10 mouse cellular contexts compared by ENCODE assay signal in the genomic region with DNA sequence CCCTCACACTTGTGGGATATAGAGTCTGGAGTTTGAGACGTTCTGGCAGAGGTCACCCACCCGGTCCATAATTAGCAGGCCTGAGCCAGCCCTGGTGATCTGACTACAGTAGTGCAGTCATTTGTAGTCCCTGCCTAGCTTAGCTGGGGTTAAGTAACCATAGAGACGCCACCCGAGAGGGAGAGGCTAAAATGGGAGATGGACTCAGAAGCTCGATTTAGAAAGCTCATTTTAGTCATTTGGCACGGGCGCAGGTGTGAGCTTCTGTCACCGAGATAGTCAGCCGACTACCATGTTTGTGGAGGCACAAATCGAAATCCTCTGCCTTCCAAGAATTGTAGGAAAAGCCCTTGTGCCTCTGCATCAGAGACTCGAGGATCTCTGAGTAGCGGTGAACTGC. TPM values are rescaled to one million over a fixed set of nuclear protein-coding genes. Genes with fewer than 3 reads are reported as not detected.
DNase-seq lines count a peak whose midpoint lies in the region; ATAC-seq and TF ChIP-seq lines count a peak whose summit lies in the region.
"Had no signal": no experiment of that assay in that cellular context is flagged by ENCODE, and none has a peak within 500 bp of the region (broad histone marks: within the 10 kb centered on the region; RNA-seq: fewer than 3 reads in every experiment).

No protein-coding gene starts in this region.

- no peak overlapping the region for H3K4me3 ChIP-seq in midbrain, embryonic 10.5 days
- no peak overlapping the region for H3K4me3 ChIP-seq in midbrain, embryonic 13.5 days (replicated peaks)
- H3K4me3 ChIP-seq in midbrain, embryonic 14.5 days (replicated peaks; ENCODE audit: low read depth, low read length), result no peak overlapping the region
- H3K4me3 ChIP-seq in midbrain, postnatal 0 days (ENCODE audit: low read depth, low read length), result no peak overlapping the region
- H3K4me3 ChIP-seq: liver, embryonic 15.5 days had no signal

- 0 out of 2 replicates have a peak overlapping the region, but pooled peaks have one; percentile 4 for H3K27ac ChIP-seq in midbrain, embryonic 10.5 days (replicated peaks)
- H3K27ac ChIP-seq in midbrain, embryonic 13.5 days, result no peak overlapping the region
- H3K27ac ChIP-seq in midbrain, embryonic 14.5 days (replicated peaks; ENCODE audit: low read depth, low read length), result no peak overlapping the region
- no peak overlapping the region for H3K27ac ChIP-seq in midbrain, postnatal 0 days (ENCODE audit: low read depth, low read length)
- H3K27ac ChIP-seq: liver, embryonic 15.5 days had no signal

- no peak overlapping the region for H3K4me2 ChIP-seq in midbrain, embryonic 13.5 days (replicated peaks)
- H3K4me2 ChIP-seq in midbrain, embryonic 14.5 days (ENCODE audit: low read length), result no peak overlapping the region
- H3K4me2 ChIP-seq in midbrain, postnatal 0 days (ENCODE audit: low read depth, low read length, poor library complexity, severe bottlenecking), result no peak overlapping the region
- H3K4me2 ChIP-seq: liver, embryonic 15.5 days had no signal

- WGBS in midbrain, embryonic 10.5 days, result 83% methylated on average over 12 of the region's 12 CpGs
- WGBS in midbrain, embryonic 13.5 days, result 79% methylated on average over 12 of the region's 12 CpGs
- 76% methylated on average over 12 of the region's 12 CpGs for WGBS in midbrain, embryonic 14.5 days
- WGBS in midbrain, postnatal 0 days, result 74% methylated on average over 12 of the region's 12 CpGs

- intact Hi-C loops in gastrocnemius, postnatal 14 days (cut with DNase I; ENCODE audit: low total_unique reads), result no loop called here

- H3K36me3 ChIP-seq in midbrain, embryonic 10.5 days, result no peaks in the 10 kb centered on the region
- peaks cover 18% of the 10 kb centered on the region for H3K36me3 ChIP-seq in midbrain, embryonic 13.5 days
- peaks cover 4% of the 10 kb centered on the region; the same call in 1 of the 2 replicates for H3K36me3 ChIP-seq in midbrain, embryonic 14.5 days (ENCODE audit: control insufficient read depth, insufficient read depth, low read length)
- H3K36me3 ChIP-seq in midbrain, postnatal 0 days (ENCODE audit: insufficient read depth, low read length), result peaks cover 7% of the 10 kb centered on the region; the same call in 1 of the 2 replicates
- H3K36me3 ChIP-seq: liver, embryonic 15.5 days had no signal

- H3K27me3 ChIP-seq in midbrain, embryonic 10.5 days (ENCODE audit: low read depth, poor library complexity, severe bottlenecking), result 0 out of 2 replicates have a peak, but pooled peaks cover 3% of the 10 kb centered on the region
- peaks cover 5% of the 10 kb centered on the region for H3K27me3 ChIP-seq in midbrain, embryonic 13.5 days
- no peaks in the 10 kb centered on the region for H3K27me3 ChIP-seq in midbrain, embryonic 14.5 days (ENCODE audit: control insufficient read depth, insufficient read depth, low read length)
- H3K27me3 ChIP-seq in midbrain, postnatal 0 days (ENCODE audit: insufficient read depth, low read length), result no peaks in the 10 kb centered on the region
- H3K27me3 ChIP-seq: liver, embryonic 15.5 days had no signal

- DNase-seq in midbrain, embryonic 10.5 days (ENCODE audit: low spot score), result no peak
- DNase-seq in gastrocnemius, postnatal 14 days, result peak; percentile 48
- DNase-seq in layer of hippocampus, postnatal 36 days, result peak; percentile 39 to 40
- peak; percentile 94 for DNase-seq in telencephalon, adult 2 months (ENCODE audit: low read depth, low spot score)
- DNase-seq in Muller cell, postnatal 12 days (ENCODE audit: inconsistent ontology term), result no peak
- DNase-seq in midbrain, embryonic 14.5 days, result no peak
- DNase-seq in midbrain, postnatal 0 days (ENCODE audit: low spot score), result no peak
- DNase-seq: adrenal gland, postnatal 10 days had no signal

- TF ChIP-seq CTCF in midbrain, postnatal 0 days (IDR thresholded peaks at IDR 0.05), result no peak

- H3K9me3 ChIP-seq in midbrain, embryonic 10.5 days (replicated peaks), result no peaks in the 10 kb centered on the region
- H3K9me3 ChIP-seq in midbrain, embryonic 13.5 days, result no peaks in the 10 kb centered on the region
- no peaks in the 10 kb centered on the region for H3K9me3 ChIP-seq in midbrain, embryonic 14.5 days (ENCODE audit: control insufficient read depth, low read length)
- no peaks in the 10 kb centered on the region for H3K9me3 ChIP-seq in midbrain, postnatal 0 days (ENCODE audit: low read length)
- H3K9me3 ChIP-seq: liver, embryonic 15.5 days had no signal

- no peak overlapping the region for H3K9ac ChIP-seq in midbrain, embryonic 13.5 days (replicated peaks)
- H3K9ac ChIP-seq in midbrain, embryonic 14.5 days (replicated peaks; ENCODE audit: low read length), result no peak overlapping the region
- no peak overlapping the region for H3K9ac ChIP-seq in midbrain, postnatal 0 days (replicated peaks; ENCODE audit: low read length, poor library complexity, severe bottlenecking)
- H3K9ac ChIP-seq: liver, embryonic 15.5 days had no signal

- no peak for ATAC-seq in midbrain, embryonic 13.5 days
- ATAC-seq in midbrain, embryonic 14.5 days (ENCODE audit: low FRiP score, low TSS enrichment), result no peak
- no peak for ATAC-seq in midbrain, postnatal 0 days (ENCODE audit: low FRiP score)

- peaks cover 13% of the 10 kb centered on the region for H3K4me1 ChIP-seq in midbrain, embryonic 10.5 days
- H3K4me1 ChIP-seq in midbrain, embryonic 13.5 days (replicated peaks), result peaks cover 5% of the 10 kb centered on the region
- H3K4me1 ChIP-seq in midbrain, embryonic 14.5 days (ENCODE audit: control insufficient read depth, insufficient read depth, low read length), result peaks cover 3% of the 10 kb centered on the region; the same call in 1 of the 2 replicates
- H3K4me1 ChIP-seq in midbrain, postnatal 0 days (ENCODE audit: insufficient read depth, low read length), result no peaks in the 10 kb centered on the region

RNA-seq across cellular contexts. Expression of a gene that starts 34.8 kb away (rescaled TPM):
- polyA plus RNA-seq in midbrain, embryonic 10.5 days (2016; fragmentation: Nextera tagmentation; extraction: Ambion mirVana), result 6.4 and 6.9 TPM in 2 replicates
- polyA plus RNA-seq in midbrain, embryonic 13.5 days (2015; fragmentation: Nextera tagmentation; extraction: Ambion mirVana), result 11.4 and 17.4 TPM in 2 replicates
- total RNA-seq in gastrocnemius, postnatal 14 days (2021), result 1 to 10 TPM; 2.5 to 2.7 TPM
- total RNA-seq in layer of hippocampus, postnatal 36 days (2021), result 1 to 10 TPM; 5.4 to 7.1 TPM
- 12.0 and 12.8 TPM in 2 replicates for polyA plus RNA-seq in midbrain, embryonic 14.5 days (2014; fragmentation: Nextera tagmentation; extraction: Ambion mirVana)
- total RNA-seq in midbrain, postnatal 0 days (2014; rRNA removed), result 11.0 and 12.7 TPM in 2 replicates
- polyA plus RNA-seq in midbrain, postnatal 0 days (2015; fragmentation: Nextera tagmentation; extraction: Ambion mirVana), result 6.9 and 7.6 TPM in 2 replicates

RNA-seq across cellular contexts. Expression of a gene that starts 44.2 kb away (rescaled TPM):
- polyA plus RNA-seq in midbrain, embryonic 10.5 days (2016; fragmentation: Nextera tagmentation; extraction: Ambion mirVana), result 1.7 and 2.5 TPM in 2 replicates
- polyA plus RNA-seq in midbrain, embryonic 13.5 days (2015; fragmentation: Nextera tagmentation; extraction: Ambion mirVana), result 2.4 and 2.7 TPM in 2 replicates
- 10 to 100 TPM; 10.0 to 12.5 TPM for total RNA-seq in gastrocnemius, postnatal 14 days (2021)
- total RNA-seq in layer of hippocampus, postnatal 36 days (2021), result 10 to 100 TPM; 10.8 to 14.3 TPM
- polyA plus RNA-seq in midbrain, embryonic 14.5 days (2014; fragmentation: Nextera tagmentation; extraction: Ambion mirVana), result 1.5 and 2.0 TPM in 2 replicates
- 2.8 and 3.5 TPM in 2 replicates for total RNA-seq in midbrain, postnatal 0 days (2014; rRNA removed)
- 6.0 and 8.5 TPM in 2 replicates for polyA plus RNA-seq in midbrain, postnatal 0 days (2015; fragmentation: Nextera tagmentation; extraction: Ambion mirVana)

Comparison
In these comparisons a context has a peak if more than half of its experiments do, and no peak if none do; other contexts are left out.
1. DNase-seq: peak in gastrocnemius, postnatal 14 days (single experiment), layer of hippocampus, postnatal 36 days (2 of 2) and telencephalon, adult 2 months (single experiment); none in midbrain, embryonic 10.5 days (single experiment), Muller cell, postnatal 12 days (single experiment), midbrain, embryonic 14.5 days (single experiment) and midbrain, postnatal 0 days (single experiment).